ENCODE assay signal across 8 mouse cellular contexts in genomic region chr17:35438885-35439284, GRCm38 (mm10). TPM values are rescaled to one million over a fixed set of nuclear protein-coding genes. Genes with fewer than 3 reads are reported as not detected.
A peak's percentile ranks its signal among the peaks of the same experiment; 100 is the strongest.
DNase-seq lines count a peak whose midpoint lies in the region; ATAC-seq and TF ChIP-seq lines count a peak whose summit lies in the region.
"Not testable (repeated sequence)": the region's sequence is repeated elsewhere in the genome, so short reads cannot be mapped to it uniquely, and the experiment has no call there.

H2-Q7 (plus strand) TSS chr17:35439155.

- DNase-seq in adrenal gland, adult (ENCODE audit: inconsistent age in 2 of 2, low spot score in 1 of 2) = peak; percentile 85 to 96
- DNase-seq in embryo, embryonic 9.5 days (ENCODE audit: extremely low spot score) = peak; percentile 82
- not testable (repeated sequence) for DNase-seq in gonadal fat pad, adult 2 months (ENCODE audit: low read depth)
- peak; percentile 90 for DNase-seq in intestine, embryonic 14.5 days (ENCODE audit: low spot score)
- peak; percentile 47 to 48 for DNase-seq in left cerebral cortex, adult 2 months (ENCODE audit: extremely low spot score in 1 of 2, low spot score in 2 of 2)
- DNase-seq in lung, postnatal 36 days = peak; percentile 96
- peak; percentile 32 for DNase-seq in retina, adult 2 months (ENCODE audit: low read depth, low spot score)
- DNase-seq in thymus, postnatal 14 days = peak; percentile 55

- H3K4me1 ChIP-seq in intestine, embryonic 14.5 days (replicated peaks; ENCODE audit: control insufficient read depth, insufficient read depth, low read length) = not testable (repeated sequence)

- not testable (repeated sequence) for H3K9me3 ChIP-seq in intestine, embryonic 14.5 days (ENCODE audit: control insufficient read depth, low read length)

- peak; percentile 88 for ATAC-seq in intestine, embryonic 14.5 days (replicated peaks; ENCODE audit: low FRiP score, low TSS enrichment, low read depth)

- not testable (repeated sequence) for H3K36me3 ChIP-seq in intestine, embryonic 14.5 days (ENCODE audit: control insufficient read depth, insufficient read depth, low read length)

- H3K4me3 ChIP-seq in intestine, embryonic 14.5 days (ENCODE audit: low read depth, low read length) = peak within 1 kb of the TSS; percentile 35
- H3K4me3 ChIP-seq in left cerebral cortex, adult 2 months = peak within 1 kb of the TSS; percentile 36

- not testable (repeated sequence) for TF ChIP-seq CTCF in left cerebral cortex, adult 2 months (IDR thresholded peaks at IDR 0.05)

- peak within 1 kb of the TSS; percentile 89 for H3K4me2 ChIP-seq in intestine, embryonic 14.5 days (ENCODE audit: low read length)

- H3K27ac ChIP-seq in intestine, embryonic 14.5 days (ENCODE audit: low read depth); left cerebral cortex, adult 2 months: not testable (repeated sequence)

- peak within 1 kb of the TSS; percentile 47 for H3K9ac ChIP-seq in intestine, embryonic 14.5 days (ENCODE audit: low read length)

- H3K27me3 ChIP-seq in intestine, embryonic 14.5 days (replicated peaks; ENCODE audit: control insufficient read depth, insufficient read depth, low read length) = peaks cover 11% of the 10 kb centered on the region; the same call in 1 of the 2 replicates

- intact Hi-C loops in left cerebral cortex, adult 2 months (cut with DNase I) = not testable (repeated sequence)

- 3% methylated on average over 18 of the region's 18 CpGs for WGBS in intestine, embryonic 14.5 days

RNA-seq across cellular contexts. Expression of gene H2-Q7, which starts in this region (rescaled TPM):
- 40.0 and 56.7 TPM in 2 replicates for polyA plus RNA-seq in gonadal fat pad, adult 2 months (2012; rRNA removed)
- 8.1 and 9.0 TPM in 2 replicates for polyA plus RNA-seq in intestine, embryonic 14.5 days (2014; fragmentation: Nextera tagmentation; extraction: Ambion mirVana)
- under 1 TPM; 0.47 to 0.57 TPM for total RNA-seq in left cerebral cortex, adult 2 months (2021)

Comparison
In these comparisons a context has a peak if more than half of its experiments do, and no peak if none do; other contexts are left out.
1. Peak in DNase-seq and H3K4me3 ChIP-seq in left cerebral cortex, adult 2 months; RNA of the gene not detected or under 1 TPM.